Mouse (Mus musculus): ENCODE measurements around the gene Ncor1.

DNA sequence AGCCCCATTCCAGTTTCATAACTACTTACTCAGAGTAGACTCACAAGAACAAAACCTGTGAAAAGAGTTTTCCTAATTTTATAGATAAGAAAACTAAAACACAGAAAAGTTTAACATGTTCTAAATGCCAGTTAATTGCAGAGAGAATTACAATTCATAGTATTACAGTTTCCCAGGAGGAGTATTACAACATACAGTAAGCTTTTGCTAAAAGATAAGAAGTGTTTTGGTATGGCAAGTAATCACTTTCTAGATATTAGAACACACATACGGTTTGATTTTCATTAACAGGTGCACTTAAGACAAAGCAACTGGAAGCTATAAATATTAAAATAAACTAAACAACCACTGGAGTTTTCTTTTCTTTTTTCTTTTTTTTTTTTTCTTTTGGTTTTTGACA lies 3.1 kb downstream of the Ncor1 start:
- TF ChIP-seq CTCF (conservative IDR thresholded peaks at IDR 0.05; ENCODE audit: insufficient read depth, insufficient read length, low read depth, low read length) (no peak), POLR2A (IDR thresholded peaks at IDR 0.05; ENCODE audit: low read depth, low read length) (no peak)

Data from kidney, adult 2 months (tissue).